Mouse (Mus musculus) kidney, adult 2 months (tissue): ENCODE results near the gene Igf1r. TPM values are rescaled to one million over a fixed set of nuclear protein-coding genes. Genes with fewer than 3 reads are reported as not detected.

Experiments used
- DNase-seq: peaks from one replicate; pipeline ENCODE4 v3.0.0; 2021
- H3K27ac ChIP-seq: fragments of 200-500 bp; 2 replicates; pipeline ENCODE4 v1.5.1; 2012; ENCODE audit warnings: low read depth, low read length, control low read depth, inconsistent platforms; ENCODE audit not compliant: insufficient read depth
- H3K27me3 ChIP-seq: fragments of 200-500 bp; replicated peaks from 2 replicates; pipeline ENCODE4 v1.6.1; 2012; ENCODE audit warnings: mild to moderate bottlenecking, moderate library complexity, low read length, inconsistent platforms; ENCODE audit not compliant: control insufficient read depth, insufficient read depth
- H3K36me3 ChIP-seq: fragments of 200-500 bp; 2 replicates; pipeline ENCODE4 v1.6.1; 2012; ENCODE audit warnings: mild to moderate bottlenecking, moderate library complexity, low read length, inconsistent platforms; ENCODE audit not compliant: control insufficient read depth, insufficient read depth
- H3K4me1 ChIP-seq: fragments of 200-500 bp; 2 replicates; pipeline ENCODE4 v1.6.1; 2011; ENCODE audit warnings: low read length; ENCODE audit not compliant: control insufficient read depth, insufficient read depth
- H3K4me3 ChIP-seq: fragments of 200-500 bp; 2 replicates; pipeline ENCODE4 v1.5.1; 2011; ENCODE audit warnings: mild to moderate bottlenecking, low read depth, low read length, control low read depth; ENCODE audit not compliant: insufficient read depth
- CTCF ChIP-seq: fragments of 200-500 bp; conservative IDR thresholded peaks from 2 replicates; pipeline ENCODE4 v1.5.1; 2011; ENCODE audit warnings: low read depth, mild to moderate bottlenecking, control low read depth, low read length, moderate library complexity, mixed read lengths; ENCODE audit not compliant: insufficient read depth, insufficient read length
- POLR2A ChIP-seq: fragments of 200-500 bp; IDR thresholded peaks from one replicate; pipeline ENCODE4 v1.6.1; 2011; ENCODE audit warnings: low read depth, low read length, control low read depth
- WGBS: fragments of 180-500 bp; shearing (Covaris S2); methylation state at CpG from one replicate; pipeline ENCODE4 v1.1.7; 2018; 5-methylcytosine and 5-hydroxymethylcytosine counted together
- polyA plus RNA-seq: library from polyadenylated mRNA; depleted of rRNA; stranded (reverse); fragments of >200 nt; gene quantifications from 2 replicates; pipeline ENCODE4 v1.2.3, GENCODE M21; 2012

Igf1r gene
- polyA plus RNA-seq, 1 experiment, result 29.2 TPM

GRCm38 (mm10) chr7:68024625-68025024 is 72.0 kb downstream of the Igf1r start:
- no peak overlapping the region for H3K27ac ChIP-seq
- H3K36me3 ChIP-seq, result no peaks in the 10 kb centered on the region
- H3K4me3 ChIP-seq, result no peak overlapping the region
- H3K27me3 ChIP-seq, result no peaks in the 10 kb centered on the region
- WGBS, result 49% methylated on average over 4 of the region's 4 CpGs
- peaks cover 46% of the 10 kb centered on the region for H3K4me1 ChIP-seq
- peak; percentile 93 for DNase-seq
- TF ChIP-seq CTCF (no peak), POLR2A (no peak)

GRCm38 (mm10) chr7:68025396-68025795 is 72.8 kb downstream of the Igf1r start:
- H3K4me3 ChIP-seq, result no peak overlapping the region
- peak; percentile 62 for DNase-seq
- no peaks in the 10 kb centered on the region for H3K27me3 ChIP-seq
- no peak for TF ChIP-seq POLR2A
- no peaks in the 10 kb centered on the region for H3K36me3 ChIP-seq
- peaks cover 47% of the 10 kb centered on the region for H3K4me1 ChIP-seq
- H3K27ac ChIP-seq, result peak overlapping the region; percentile 93
- WGBS, result 21% methylated on average over 3 of the region's 3 CpGs

- no peak overlapping the region for H3K4me3 ChIP-seq
- no peak for TF ChIP-seq POLR2A
- no peak for TF ChIP-seq CTCF
- no peaks in the 10 kb centered on the region for H3K27me3 ChIP-seq
- H3K36me3 ChIP-seq, result no peaks in the 10 kb centered on the region
- DNase-seq, result peak; percentile 67
- H3K27ac ChIP-seq, result peak overlapping the region; percentile 93
- H3K4me1 ChIP-seq, result peaks cover 46% of the 10 kb centered on the region
- 32% methylated on average over 9 of the region's 9 CpGs for WGBS
Observed at GRCm38 (mm10) chr7:68026076-68026475, 73.4 kb downstream of the Igf1r start.

- no peak overlapping the region for H3K4me3 ChIP-seq
- H3K27me3 ChIP-seq, result no peaks in the 10 kb centered on the region
- H3K4me1 ChIP-seq, result peaks cover 46% of the 10 kb centered on the region
- DNase-seq, result no peak
- no peaks in the 10 kb centered on the region for H3K36me3 ChIP-seq
- peak overlapping the region; percentile 12; the same call in 1 of the 2 replicates for H3K27ac ChIP-seq
- no peak for TF ChIP-seq POLR2A
- TF ChIP-seq CTCF, result no peak
- WGBS, result 82% methylated on average over 4 of the region's 4 CpGs
Observed at GRCm38 (mm10) chr7:68028167-68028566, 75.5 kb downstream of the Igf1r start.

GRCm38 (mm10) chr7:68030846-68031245 is 78.2 kb downstream of the Igf1r start:
- Histone ChIP-seq H3K4me3 (no peak overlapping the region), H3K4me1 (peaks cover 45% of the 10 kb centered on the region), H3K27me3 (no peaks in the 10 kb centered on the region), H3K36me3 (no peaks in the 10 kb centered on the region), H3K27ac (peak overlapping the region; percentile 48)
- DNase-seq, result peak; percentile 47
- 30% methylated on average over 9 of the region's 9 CpGs for WGBS
- TF ChIP-seq POLR2A (no peak), CTCF (no peak)

GRCm38 (mm10) chr7:68036527-68036926 is 83.9 kb downstream of the Igf1r start:
- DNase-seq, result no peak
- H3K27ac ChIP-seq, result no peak overlapping the region
- no peaks in the 10 kb centered on the region for H3K27me3 ChIP-seq
- no peak for TF ChIP-seq CTCF
- no peak for TF ChIP-seq POLR2A
- peaks cover 23% of the 10 kb centered on the region for H3K4me1 ChIP-seq
- H3K36me3 ChIP-seq, result no peaks in the 10 kb centered on the region
- 87% methylated on average over 4 of the region's 4 CpGs for WGBS
- no peak overlapping the region for H3K4me3 ChIP-seq

- no peak for TF ChIP-seq CTCF
- no peak for TF ChIP-seq POLR2A
- peaks cover 30% of the 10 kb centered on the region for H3K4me1 ChIP-seq
- H3K4me3 ChIP-seq, result no peak overlapping the region
- H3K27me3 ChIP-seq, result no peaks in the 10 kb centered on the region
- peak; percentile 84 for DNase-seq
- H3K36me3 ChIP-seq, result no peaks in the 10 kb centered on the region
- WGBS, result 42% methylated on average over 8 of the region's 8 CpGs
- peak overlapping the region; percentile 66 for H3K27ac ChIP-seq
Observed at GRCm38 (mm10) chr7:68038846-68039245, 86.2 kb downstream of the Igf1r start.

GRCm38 (mm10) chr7:68039550-68039949 is 86.9 kb downstream of the Igf1r start:
- H3K4me3 ChIP-seq, result no peak overlapping the region
- H3K36me3 ChIP-seq, result no peaks in the 10 kb centered on the region
- no peak for DNase-seq
- no peaks in the 10 kb centered on the region for H3K27me3 ChIP-seq
- peak overlapping the region; percentile 80 for H3K27ac ChIP-seq
- TF ChIP-seq POLR2A (no peak), CTCF (no peak)
- peaks cover 33% of the 10 kb centered on the region for H3K4me1 ChIP-seq
- WGBS, result 60% methylated on average over 2 of the region's 2 CpGs
